Mouse (Mus musculus) kidney, postnatal 0 days (tissue): ENCODE measurements around the gene Rapgef1. TPM values are rescaled to one million over a fixed set of nuclear protein-coding genes. Genes with fewer than 3 reads are reported as not detected.

Experiments
- ATAC-seq: fragments of 200-750 bp; cut with Nextera tagmentation; replicated peaks from 2 replicates; pipeline ENCODE4 v1.8.0; 2017; ENCODE audit warnings: low read depth, moderate number of reproducible peaks, moderate TSS enrichment, moderate library complexity; ENCODE audit not compliant: low FRiP score
- DNase-seq: peaks from one replicate; pipeline ENCODE4 v3.0.0-alpha.2; 2016; ENCODE audit warnings: low spot score
- H3K27ac ChIP-seq: fragments of 300-500 bp; sonication (generic); 2 replicates; pipeline ENCODE4 v1.5.1; 2014; ENCODE audit warnings: mild to moderate bottlenecking
- H3K27me3 ChIP-seq: fragments of 300-500 bp; sonication (generic); 2 replicates; pipeline ENCODE4 v1.6.1; 2014; ENCODE audit warnings: low read length, mixed read lengths; ENCODE audit not compliant: insufficient read depth
- H3K36me3 ChIP-seq: fragments of 300-500 bp; sonication (generic); 2 replicates; pipeline ENCODE4 v1.6.1; 2014; ENCODE audit warnings: low read length, mixed read lengths; ENCODE audit not compliant: insufficient read depth
- H3K4me1 ChIP-seq: fragments of 300-500 bp; sonication (generic); replicated peaks from 2 replicates; pipeline ENCODE4 v1.6.1; 2014; ENCODE audit warnings: antibody characterized with exemption, low read length, mixed read lengths; ENCODE audit not compliant: insufficient read depth
- H3K4me2 ChIP-seq: fragments of 300-500 bp; sonication (generic); 2 replicates; pipeline ENCODE4 v1.6.1; 2014; ENCODE audit warnings: mild to moderate bottlenecking, low read length, moderate library complexity, mixed read lengths
- H3K4me3 ChIP-seq: fragments of 300-500 bp; sonication (generic); replicated peaks from 2 replicates; pipeline ENCODE4 v1.5.1; 2014; ENCODE audit warnings: low read depth, low read length
- H3K9ac ChIP-seq: fragments of 300-500 bp; sonication (generic); 2 replicates; pipeline ENCODE4 v1.6.1; 2014; ENCODE audit warnings: low read depth, low read length
- H3K9me3 ChIP-seq: fragments of 300-500 bp; sonication (generic); replicated peaks from 2 replicates; pipeline ENCODE4 v1.6.1; 2016; ENCODE audit warnings: low read length, inconsistent platforms, mixed read lengths
- CTCF ChIP-seq: IDR thresholded peaks from 2 replicates; pipeline ENCODE4 v1.5.1; 2016; ENCODE audit warnings: antibody characterized with exemption, low read depth, mild to moderate bottlenecking, moderate library complexity
- whole genome bisulfite sequencing: fragments of 180-500 bp; shearing (Covaris S2); extraction: QIAGEN DNeasy Blood & Tissue Kit; methylation state at CpG from one replicate; pipeline ENCODE4 v1.1.7; 2014; 5-methylcytosine and 5-hydroxymethylcytosine counted together
- polyA plus RNA-seq: library from polyadenylated mRNA; unstranded; fragments of >200 nt; fragmentation: Nextera tagmentation; extraction: Ambion mirVana; gene quantifications from 2 replicates; pipeline ENCODE4 v1.2.1, GENCODE M21; 2015

Rapgef1 gene
- polyA plus RNA-seq, 1 experiment from 2014 or later: 12.0 TPM

DNA sequence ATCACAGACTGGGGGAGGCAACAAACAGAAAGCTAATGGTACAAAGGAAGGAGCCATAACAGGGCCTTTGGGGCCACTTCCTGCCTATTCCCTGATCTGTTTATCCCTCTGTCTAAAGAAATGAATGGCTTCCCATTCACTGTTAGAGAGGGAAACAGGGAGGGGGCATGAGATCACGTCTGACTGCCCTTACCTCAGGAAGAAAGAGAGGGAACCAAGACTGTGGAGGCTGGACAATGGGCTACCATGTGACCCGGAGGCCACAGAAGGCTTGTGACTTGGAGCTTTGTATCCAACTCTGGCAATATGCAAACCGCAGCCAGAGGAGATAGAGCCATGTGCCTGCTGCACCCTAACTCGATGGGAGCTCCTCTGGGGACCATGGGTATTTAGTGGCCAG lies 164.8 kb downstream of the Rapgef1 start:
- Histone ChIP-seq H3K9me3 (no peaks in the 10 kb centered on the region), H3K27me3 (no peaks in the 10 kb centered on the region), H3K36me3 (peaks cover 56% of the 10 kb centered on the region), H3K4me1 (peaks cover 3% of the 10 kb centered on the region; the same call in 1 of the 2 replicates), H3K9ac (no peak overlapping the region), H3K4me2 (no peak overlapping the region), H3K27ac (no peak overlapping the region), H3K4me3 (no peak overlapping the region)
- DNase-seq: no peak
- no peak for ATAC-seq
- 70% methylated on average over 4 of the region's 4 CpGs for WGBS
- TF ChIP-seq CTCF: no peak

DNA sequence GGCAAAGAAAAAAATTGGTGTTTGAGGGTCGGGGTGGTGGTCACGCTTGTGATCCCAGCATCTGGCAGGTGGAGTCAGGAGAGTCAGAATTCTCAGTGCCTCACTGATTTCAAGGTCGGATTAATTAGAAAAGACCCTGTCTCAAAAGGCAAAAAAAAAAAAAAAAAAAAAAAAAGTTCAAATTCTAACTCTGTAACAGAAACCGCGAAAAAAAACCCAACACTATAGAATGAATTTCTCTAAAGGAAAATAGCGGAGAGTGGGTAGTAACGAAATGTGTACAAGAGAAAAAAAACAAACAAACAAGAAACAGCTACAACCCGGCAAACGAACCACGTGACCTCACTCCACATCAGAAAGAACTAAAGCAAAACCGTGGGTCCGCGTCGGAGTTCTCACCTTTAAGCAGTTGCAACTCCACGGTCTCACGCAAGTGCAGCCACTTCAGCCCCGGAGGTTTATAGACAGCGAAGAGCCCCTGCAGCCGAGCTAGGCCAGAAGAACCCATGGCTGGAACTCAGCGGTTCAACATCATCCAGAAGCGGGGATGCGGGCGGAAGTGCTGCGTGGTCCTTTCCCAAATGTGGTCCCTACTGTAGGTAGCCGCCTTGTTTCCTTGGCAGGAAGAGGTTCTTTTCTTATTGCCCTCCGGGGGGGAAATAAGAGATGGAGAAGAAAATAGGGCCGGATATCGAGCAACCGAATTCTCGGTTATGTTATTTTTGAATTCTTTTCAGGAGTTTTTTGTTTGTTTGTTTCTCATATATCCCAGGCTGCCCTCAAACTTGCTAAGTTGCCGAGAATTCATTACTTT lies 167.8 kb downstream of the Rapgef1 start, which contains the start of gene Coq4:
Gene Coq4 (plus strand): TSS at position 390 of the 814 bp plus-strand sequence.
- 2% methylated on average over 31 of the region's 31 CpGs for WGBS
- ATAC-seq (peak; percentile 84), DNase-seq (peak; percentile 97)
- Histone ChIP-seq H3K36me3 (peaks cover 42% of the 10 kb centered on the region), H3K9me3 (no peaks in the 10 kb centered on the region), H3K27me3 (no peaks in the 10 kb centered on the region), H3K4me1 (peaks cover 3% of the 10 kb centered on the region; the same call in 1 of the 2 replicates), H3K4me3 (peak within 1 kb of the TSS; percentile 68), H3K4me2 (peak within 1 kb of the TSS; percentile 90), H3K27ac (peak within 1 kb of the TSS; percentile 70), H3K9ac (peak within 1 kb of the TSS; percentile 70)
- no peak for TF ChIP-seq CTCF

- peak; percentile 87 for DNase-seq
- H3K36me3 ChIP-seq: peaks cover 34% of the 10 kb centered on the region
Observed at GRCm38 (mm10) chr2:29787937-29788681, 168.6 kb downstream of the Rapgef1 start, which contains the start of gene Trub2. Trub2 (minus strand) TSS chr2:29788502.

More at GRCm38 (mm10) chr2:29787937-29788681, 168.6 kb downstream of the Rapgef1 start, which contains the start of gene Trub2:
- no peaks in the 10 kb centered on the region for H3K9me3 ChIP-seq
- H3K27me3 ChIP-seq: no peaks in the 10 kb centered on the region
- TF ChIP-seq CTCF: no peak
- H3K4me2 ChIP-seq: peak within 1 kb of the TSS; percentile 90
- H3K4me3 ChIP-seq: peak within 1 kb of the TSS; percentile 68
- WGBS: under 1% methylated on average over 45 of the region's 45 CpGs
- peak; percentile 87 for ATAC-seq
- H3K4me1 ChIP-seq: peaks cover 3% of the 10 kb centered on the region; the same call in 1 of the 2 replicates
- peak within 1 kb of the TSS; percentile 70 for H3K9ac ChIP-seq
- H3K27ac ChIP-seq: peak within 1 kb of the TSS; percentile 70

Other genes with a start within 250 kb of the Rapgef1 start
- 3.8 and 4.5 TPM in 2 replicates for gene Gm13420, start 132.0 kb downstream of the Rapgef1 start, polyA plus RNA-seq
- 0.41 TPM in 1 of 2 replicates, not detected in the other for gene Gm13547, start 139.6 kb downstream of the Rapgef1 start, polyA plus RNA-seq
- 29.3 and 31.1 TPM in 2 replicates for gene Coq4, start 167.8 kb downstream of the Rapgef1 start, polyA plus RNA-seq
- 24.1 and 25.9 TPM in 2 replicates for gene Trub2, start 168.8 kb downstream of the Rapgef1 start, polyA plus RNA-seq
- 15.0 and 15.5 TPM in 2 replicates for gene Slc27a4, start 182.9 kb downstream of the Rapgef1 start, polyA plus RNA-seq
- gene Urm1, start 200.4 kb downstream of the Rapgef1 start, polyA plus RNA-seq: 26.1 and 29.0 TPM in 2 replicates
- 10.2 and 10.3 TPM in 2 replicates for gene Cercam, start 249.4 kb downstream of the Rapgef1 start, polyA plus RNA-seq